Mouse (Mus musculus): Measurements from ENCODE around the gene Arid3a. TPM values are rescaled to one million over a fixed set of nuclear protein-coding genes. Genes with fewer than 3 reads are reported as not detected.

Gene Arid3a
- polyA plus RNA-seq, 1 experiment from 2014 or later, result 5.4 TPM

- Histone ChIP-seq H3K4me1 (ENCODE audit: insufficient read depth) (0 out of 2 replicates have a peak, but pooled peaks cover 5% of the 10 kb centered on the region), H3K27me3 (ENCODE audit: insufficient read depth, low read length) (peaks cover 28% of the 10 kb centered on the region), H3K36me3 (ENCODE audit: insufficient read depth) (peaks cover 19% of the 10 kb centered on the region), H3K9ac (0 out of 2 replicates have a peak overlapping the region, but pooled peaks have one; percentile 22), H3K27ac (ENCODE audit: low read depth) (no peak overlapping the region), H3K4me2 (peak overlapping the region; percentile 97), H3K4me3 (ENCODE audit: low read depth, low read length) (peak overlapping the region; percentile 84; the same call in 1 of the 2 replicates), H3K9me3 (ENCODE audit: low read depth, low read length) (no peaks in the 10 kb centered on the region)
- TF ChIP-seq CTCF (IDR thresholded peaks at IDR 0.05; ENCODE audit: low read depth), result no peak
- ATAC-seq (ENCODE audit: insufficient read depth), result no peak
- WGBS, result 59% methylated on average over 7 of the region's 7 CpGs
- no peak for DNase-seq
Measured at GRCm38 (mm10) chr10:79914948-79915596, 11.8 kb upstream of the Arid3a start.

GRCm38 (mm10) chr10:79916081-79916480 is 10.8 kb upstream of the Arid3a start:
- no peak for ATAC-seq (ENCODE audit: insufficient read depth)
- H3K27ac ChIP-seq (ENCODE audit: low read depth), result peak overlapping the region; percentile 83; the same call in 1 of the 2 replicates
- H3K36me3 ChIP-seq (ENCODE audit: insufficient read depth), result peaks cover 16% of the 10 kb centered on the region
- no peak for TF ChIP-seq CTCF (IDR thresholded peaks at IDR 0.05; ENCODE audit: low read depth)
- peak overlapping the region; percentile 84 for H3K4me3 ChIP-seq (ENCODE audit: low read depth, low read length)
- H3K27me3 ChIP-seq (ENCODE audit: insufficient read depth, low read length), result peaks cover 38% of the 10 kb centered on the region
- DNase-seq, result no peak
- H3K4me1 ChIP-seq (ENCODE audit: insufficient read depth), result peaks cover 5% of the 10 kb centered on the region; the same call in 1 of the 2 replicates
- no peaks in the 10 kb centered on the region for H3K9me3 ChIP-seq (ENCODE audit: low read depth, low read length)
- H3K4me2 ChIP-seq, result peak overlapping the region; percentile 97
- WGBS, result 6% methylated on average over 8 of the region's 8 CpGs
- H3K9ac ChIP-seq, result peak overlapping the region; percentile 93

GRCm38 (mm10) chr10:79916808-79917531 is 9.9 kb upstream of the Arid3a start, which contains the start of gene Kiss1r:
TSS of gene Kiss1r (plus strand) at chr10:79916971.
- H3K27ac ChIP-seq (ENCODE audit: low read depth), result peak within 1 kb of the TSS; percentile 83
- no peaks in the 10 kb centered on the region for H3K9me3 ChIP-seq (ENCODE audit: low read depth, low read length)
- H3K27me3 ChIP-seq (ENCODE audit: insufficient read depth, low read length), result peaks cover 47% of the 10 kb centered on the region
- TF ChIP-seq CTCF (IDR thresholded peaks at IDR 0.05; ENCODE audit: low read depth), result no peak
- H3K4me1 ChIP-seq (ENCODE audit: insufficient read depth), result peaks cover 5% of the 10 kb centered on the region; the same call in 1 of the 2 replicates
- H3K4me2 ChIP-seq, result peak within 1 kb of the TSS; percentile 97
- peak within 1 kb of the TSS; percentile 93 for H3K9ac ChIP-seq
- peaks cover 7% of the 10 kb centered on the region; the same call in 1 of the 2 replicates for H3K36me3 ChIP-seq (ENCODE audit: insufficient read depth)
- peak within 1 kb of the TSS; percentile 84 for H3K4me3 ChIP-seq (ENCODE audit: low read depth, low read length)
- 2% methylated on average over 41 of the region's 42 CpGs for WGBS
- DNase-seq, result peak; percentile 92
- ATAC-seq (ENCODE audit: insufficient read depth), result peak; percentile 83

- no peak for DNase-seq
- H3K4me3 ChIP-seq (ENCODE audit: low read depth, low read length), result peak overlapping the region; percentile 84
Measured at GRCm38 (mm10) chr10:79917532-79918100, 9.2 kb upstream of the Arid3a start.

GRCm38 (mm10) chr10:79918231-79919078 is 8.4 kb upstream of the Arid3a start:
- WGBS, result 7% methylated on average over 35 of the region's 35 CpGs
- TF ChIP-seq CTCF (IDR thresholded peaks at IDR 0.05; ENCODE audit: low read depth), result no peak
- H3K9me3 ChIP-seq (ENCODE audit: low read depth, low read length), result no peaks in the 10 kb centered on the region
- peaks cover 61% of the 10 kb centered on the region for H3K27me3 ChIP-seq (ENCODE audit: insufficient read depth, low read length)
- ATAC-seq (ENCODE audit: insufficient read depth), result no peak; the same call in 1 of the 2 replicates
- no peaks in the 10 kb centered on the region for H3K36me3 ChIP-seq (ENCODE audit: insufficient read depth)
- DNase-seq, result peak; percentile 51
- peaks cover 5% of the 10 kb centered on the region; the same call in 1 of the 2 replicates for H3K4me1 ChIP-seq (ENCODE audit: insufficient read depth)
- H3K4me2 ChIP-seq, result peak overlapping the region; percentile 97
- no peak overlapping the region for H3K27ac ChIP-seq (ENCODE audit: low read depth)
- peak overlapping the region; percentile 84 for H3K4me3 ChIP-seq (ENCODE audit: low read depth, low read length)
- peak overlapping the region; percentile 10 for H3K9ac ChIP-seq

More at GRCm38 (mm10) chr10:79917532-79918100, 9.2 kb upstream of the Arid3a start:
- Histone ChIP-seq H3K4me2 (peak overlapping the region; percentile 97), H3K27me3 (ENCODE audit: insufficient read depth, low read length) (peaks cover 53% of the 10 kb centered on the region), H3K27ac (ENCODE audit: low read depth) (no peak overlapping the region), H3K9me3 (ENCODE audit: low read depth, low read length) (no peaks in the 10 kb centered on the region), H3K4me1 (ENCODE audit: insufficient read depth) (peaks cover 5% of the 10 kb centered on the region; the same call in 1 of the 2 replicates), H3K9ac (peak overlapping the region; percentile 93; the same call in 1 of the 2 replicates), H3K36me3 (ENCODE audit: insufficient read depth) (0 out of 2 replicates have a peak, but pooled peaks cover under 1% of the 10 kb centered on the region)
- no peak for TF ChIP-seq CTCF (IDR thresholded peaks at IDR 0.05; ENCODE audit: low read depth)
- WGBS, result 66% methylated on average over 5 of the region's 5 CpGs
- no peak for ATAC-seq (ENCODE audit: insufficient read depth)

GRCm38 (mm10) chr10:79919251-79919849 is 7.5 kb upstream of the Arid3a start:
- ATAC-seq (ENCODE audit: insufficient read depth), result no peak

More at GRCm38 (mm10) chr10:79919251-79919849, 7.5 kb upstream of the Arid3a start:
- no peaks in the 10 kb centered on the region for H3K36me3 ChIP-seq (ENCODE audit: insufficient read depth)
- peaks cover 61% of the 10 kb centered on the region for H3K27me3 ChIP-seq (ENCODE audit: insufficient read depth, low read length)
- H3K4me3 ChIP-seq (ENCODE audit: low read depth, low read length), result peak overlapping the region; percentile 22
- H3K4me2 ChIP-seq, result peak overlapping the region; percentile 48
- 4% methylated on average over 21 of the region's 21 CpGs for WGBS
- peak overlapping the region; percentile 23 for H3K9ac ChIP-seq
- no peaks in the 10 kb centered on the region for H3K9me3 ChIP-seq (ENCODE audit: low read depth, low read length)
- peaks cover 5% of the 10 kb centered on the region; the same call in 1 of the 2 replicates for H3K4me1 ChIP-seq (ENCODE audit: insufficient read depth)
- no peak for DNase-seq
- TF ChIP-seq CTCF (IDR thresholded peaks at IDR 0.05; ENCODE audit: low read depth), result no peak
- no peak overlapping the region for H3K27ac ChIP-seq (ENCODE audit: low read depth)
